Mouse (Mus musculus) hindbrain, embryonic 15.5 days (tissue): Measurements from ENCODE around the gene Upk2. TPM values are rescaled to one million over a fixed set of nuclear protein-coding genes. Genes with fewer than 3 reads are reported as not detected.
A peak's percentile ranks its signal among the peaks of the same experiment; 100 is the strongest.

Source experiments
- ATAC-seq: fragments of 200-750 bp; cut with Nextera tagmentation; 2 replicates; pipeline ENCODE4 v1.8.0; 2017; ENCODE audit warnings: low read depth, moderate number of reproducible peaks, moderate TSS enrichment; ENCODE audit not compliant: low FRiP score
- H3K27ac ChIP-seq: fragments of 300-500 bp; sonication (generic); replicated peaks from 2 replicates; pipeline ENCODE4 v1.5.1; 2015; ENCODE audit warnings: mild to moderate bottlenecking, inconsistent platforms
- H3K27me3 ChIP-seq: fragments of 300-500 bp; sonication (generic); 2 replicates; pipeline ENCODE4 v1.6.1; 2015; ENCODE audit warnings: control low read depth, inconsistent platforms
- H3K36me3 ChIP-seq: fragments of 300-500 bp; sonication (generic); 2 replicates; pipeline ENCODE4 v1.6.1; 2015; ENCODE audit warnings: control low read depth, inconsistent platforms
- H3K4me1 ChIP-seq: fragments of 300-500 bp; sonication (generic); replicated peaks from 2 replicates; pipeline ENCODE4 v1.6.1; 2015; ENCODE audit warnings: control low read depth, inconsistent platforms
- H3K4me2 ChIP-seq: fragments of 300-500 bp; sonication (generic); 2 replicates; pipeline ENCODE4 v1.6.1; 2015; ENCODE audit warnings: moderate library complexity, mild to moderate bottlenecking, inconsistent platforms
- H3K4me3 ChIP-seq: fragments of 300-500 bp; sonication (generic); 2 replicates; pipeline ENCODE4 v1.5.1; 2015; ENCODE audit warnings: mild to moderate bottlenecking, inconsistent platforms
- H3K9ac ChIP-seq: fragments of 300-500 bp; sonication (generic); 2 replicates; pipeline ENCODE4 v1.6.1; 2015; ENCODE audit warnings: inconsistent platforms
- H3K9me3 ChIP-seq: fragments of 300-500 bp; sonication (generic); 2 replicates; pipeline ENCODE4 v1.6.1; 2016; ENCODE audit warnings: control low read depth, inconsistent platforms
- WGBS: fragments of 180-500 bp; shearing (Covaris S2); methylation state at CpG from one replicate; pipeline ENCODE4 v1.1.7; 2015; 5-methylcytosine and 5-hydroxymethylcytosine counted together
- polyA plus RNA-seq: library from polyadenylated mRNA; unstranded; fragments of >200 nt; fragmentation: Nextera tagmentation; extraction: Ambion mirVana; gene quantifications from 2 replicates; pipeline ENCODE4 v1.2.1, GENCODE M21; 2015

Gene Upk2
- polyA plus RNA-seq, 1 experiment from 2014 or later: not detected

GRCm38 (mm10) chr9:44486335-44486734 is 31.6 kb upstream of the Upk2 start:
- Histone ChIP-seq H3K27ac (peak overlapping the region; percentile 66; the same call in 1 of the 2 replicates), H3K4me2 (peak overlapping the region; percentile 81), H3K36me3 (no peaks in the 10 kb centered on the region), H3K9ac (0 out of 2 replicates have a peak overlapping the region, but pooled peaks have one; percentile 98), H3K27me3 (no peaks in the 10 kb centered on the region), H3K4me1 (peaks cover 88% of the 10 kb centered on the region), H3K9me3 (no peaks in the 10 kb centered on the region), H3K4me3 (peak overlapping the region; percentile 97)
- ATAC-seq: no peak
- 23% methylated on average over 3 of the region's 3 CpGs for WGBS

- no peaks in the 10 kb centered on the region for H3K27me3 ChIP-seq
- H3K4me2 ChIP-seq: peak overlapping the region; percentile 81
- no peaks in the 10 kb centered on the region for H3K9me3 ChIP-seq
- peaks cover 82% of the 10 kb centered on the region for H3K4me1 ChIP-seq
- 28% methylated on average over 14 of the region's 14 CpGs for WGBS
- no peak for ATAC-seq
- H3K36me3 ChIP-seq: no peaks in the 10 kb centered on the region
- H3K9ac ChIP-seq: peak overlapping the region; percentile 98
- H3K4me3 ChIP-seq: peak overlapping the region; percentile 97
- 0 out of 2 replicates have a peak overlapping the region, but pooled peaks have one; percentile 66 for H3K27ac ChIP-seq
These were observed 30.9 kb upstream of the Upk2 start for GRCm38 (mm10) chr9:44485516-44486161.

GRCm38 (mm10) chr9:44485105-44485515 is 30.3 kb upstream of the Upk2 start:
- peak overlapping the region; percentile 81 for H3K4me2 ChIP-seq
- no peaks in the 10 kb centered on the region for H3K27me3 ChIP-seq
- no peaks in the 10 kb centered on the region for H3K36me3 ChIP-seq
- no peak for ATAC-seq
- peaks cover 80% of the 10 kb centered on the region for H3K4me1 ChIP-seq
- WGBS: 37% methylated on average over 6 of the region's 6 CpGs
- H3K9me3 ChIP-seq: no peaks in the 10 kb centered on the region
- H3K27ac ChIP-seq: no peak overlapping the region
- H3K9ac ChIP-seq: peak overlapping the region; percentile 98
- peak overlapping the region; percentile 97 for H3K4me3 ChIP-seq

- Histone ChIP-seq H3K27ac (peak overlapping the region; percentile 98; the same call in 1 of the 2 replicates), H3K36me3 (no peaks in the 10 kb centered on the region), H3K9me3 (no peaks in the 10 kb centered on the region), H3K4me3 (peak overlapping the region; percentile 97), H3K4me2 (peak overlapping the region; percentile 81), H3K27me3 (no peaks in the 10 kb centered on the region), H3K4me1 (peaks cover 79% of the 10 kb centered on the region), H3K9ac (peak overlapping the region; percentile 98)
- WGBS: 33% methylated on average over 7 of the region's 7 CpGs
- no peak for ATAC-seq
These were observed 29.7 kb upstream of the Upk2 start for GRCm38 (mm10) chr9:44484311-44485104.

- WGBS: 0% methylated on average over 12 of the region's 12 CpGs
- Histone ChIP-seq H3K27me3 (no peaks in the 10 kb centered on the region), H3K4me3 (peak overlapping the region; percentile 97), H3K9me3 (no peaks in the 10 kb centered on the region), H3K36me3 (no peaks in the 10 kb centered on the region), H3K4me1 (peaks cover 69% of the 10 kb centered on the region), H3K27ac (peak overlapping the region; percentile 98), H3K4me2 (peak overlapping the region; percentile 81), H3K9ac (peak overlapping the region; percentile 98)
- ATAC-seq: peak; percentile 12; the same call in 1 of the 2 replicates
These were observed 28.8 kb upstream of the Upk2 start for GRCm38 (mm10) chr9:44483510-44484044.

GRCm38 (mm10) chr9:44483041-44483509 is 28.3 kb upstream of the Upk2 start:
- no peaks in the 10 kb centered on the region for H3K36me3 ChIP-seq
- peak overlapping the region; percentile 98 for H3K9ac ChIP-seq
- H3K9me3 ChIP-seq: no peaks in the 10 kb centered on the region
- ATAC-seq: no peak
- peak overlapping the region; percentile 97 for H3K4me3 ChIP-seq
- peaks cover 66% of the 10 kb centered on the region for H3K4me1 ChIP-seq
- peak overlapping the region; percentile 81 for H3K4me2 ChIP-seq
- under 1% methylated on average over 34 of the region's 39 CpGs for WGBS
- H3K27me3 ChIP-seq: no peaks in the 10 kb centered on the region
- peak overlapping the region; percentile 98 for H3K27ac ChIP-seq

GRCm38 (mm10) chr9:44482552-44482951 is 27.8 kb upstream of the Upk2 start, which contains the start of gene Bcl9l:
TSS of gene Bcl9l (plus strand) at chr9:44482825.
- H3K4me2 ChIP-seq: peak within 1 kb of the TSS; percentile 81
- peak; percentile 74 for ATAC-seq
- peaks cover 66% of the 10 kb centered on the region for H3K4me1 ChIP-seq
- WGBS: 0% methylated on average over 21 of the region's 31 CpGs
- H3K9ac ChIP-seq: peak within 1 kb of the TSS; percentile 98
- H3K4me3 ChIP-seq: peak within 1 kb of the TSS; percentile 97
- H3K27me3 ChIP-seq: no peaks in the 10 kb centered on the region
- H3K36me3 ChIP-seq: no peaks in the 10 kb centered on the region
- peak within 1 kb of the TSS; percentile 98 for H3K27ac ChIP-seq
- no peaks in the 10 kb centered on the region for H3K9me3 ChIP-seq

GRCm38 (mm10) chr9:44482112-44482511 is 27.3 kb upstream of the Upk2 start:
- peak overlapping the region; percentile 98 for H3K9ac ChIP-seq
- WGBS: 7% methylated on average over 3 of the region's 3 CpGs
- H3K4me1 ChIP-seq: peaks cover 66% of the 10 kb centered on the region
- peak overlapping the region; percentile 81 for H3K4me2 ChIP-seq
- H3K36me3 ChIP-seq: no peaks in the 10 kb centered on the region
- ATAC-seq: no peak
- H3K4me3 ChIP-seq: peak overlapping the region; percentile 97
- H3K9me3 ChIP-seq: no peaks in the 10 kb centered on the region
- peak overlapping the region; percentile 98 for H3K27ac ChIP-seq
- no peaks in the 10 kb centered on the region for H3K27me3 ChIP-seq

GRCm38 (mm10) chr9:44479628-44480428 is 25.1 kb upstream of the Upk2 start:
- Histone ChIP-seq H3K27ac (peak overlapping the region; percentile 98), H3K4me1 (peaks cover 44% of the 10 kb centered on the region), H3K9ac (peak overlapping the region; percentile 74), H3K4me2 (peak overlapping the region; percentile 91), H3K36me3 (no peaks in the 10 kb centered on the region), H3K27me3 (no peaks in the 10 kb centered on the region), H3K9me3 (no peaks in the 10 kb centered on the region), H3K4me3 (peak overlapping the region; percentile 70)
- WGBS: under 1% methylated on average over 26 of the region's 26 CpGs
- peak; percentile 52 for ATAC-seq

- Histone ChIP-seq H3K4me2 (peak overlapping the region; percentile 91), H3K4me1 (peaks cover 36% of the 10 kb centered on the region), H3K27ac (peak overlapping the region; percentile 98), H3K9me3 (no peaks in the 10 kb centered on the region), H3K36me3 (no peaks in the 10 kb centered on the region), H3K4me3 (peak overlapping the region; percentile 70), H3K9ac (peak overlapping the region; percentile 74), H3K27me3 (no peaks in the 10 kb centered on the region)
- WGBS: 2% methylated on average over 29 of the region's 29 CpGs
- peak; percentile 59 for ATAC-seq
These were observed 24.3 kb upstream of the Upk2 start for GRCm38 (mm10) chr9:44478959-44479605.
